Mouse (Mus musculus) bone marrow, adult 2 months (tissue): ENCODE measurements around the gene Slc25a54.

ENCODE experiments used
- CTCF ChIP-seq: fragments of 200-500 bp; IDR thresholded peaks from 2 replicates; pipeline ENCODE4 v1.5.1; 2011; ENCODE audit warnings: low read length, control low read depth; ENCODE audit not compliant: control insufficient read depth, insufficient read depth
- POLR2A ChIP-seq: fragments of 200-500 bp; IDR thresholded peaks from 2 replicates; pipeline ENCODE4 v1.6.1; 2011; ENCODE audit warnings: low read depth, mild to moderate bottlenecking, control low read depth, low read length, borderline replicate concordance; ENCODE audit not compliant: control insufficient read depth

DNA sequence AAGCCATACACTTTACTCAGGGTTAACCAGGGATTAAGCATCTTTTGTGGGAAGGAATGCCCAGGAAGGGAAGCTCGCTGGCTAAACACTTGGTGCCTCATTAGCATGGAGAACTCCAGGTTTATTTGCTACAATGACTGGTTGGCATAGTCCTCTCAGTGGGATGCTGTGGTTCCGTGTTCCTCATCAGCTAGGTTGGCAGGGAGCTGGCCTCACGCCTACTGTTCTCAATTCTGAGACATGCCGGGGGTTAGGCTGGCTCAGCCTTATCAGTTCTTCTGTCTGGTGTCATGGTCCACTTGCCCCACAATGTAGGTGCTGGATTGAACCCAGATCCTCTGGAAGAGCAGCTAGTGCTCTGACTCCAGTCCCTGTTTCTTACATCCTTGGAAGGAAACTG, 72.3 kb downstream of the Slc25a54 start:
- TF ChIP-seq POLR2A (no peak), CTCF (no peak)
